Mouse (Mus musculus) monocyte, adult 59 days (primary cell): ENCODE results near the gene Myo18a. TPM values are rescaled to one million over a fixed set of nuclear protein-coding genes. Genes with fewer than 3 reads are reported as not detected.

ENCODE experiments used
- total RNA-seq, 2 experiments: library from RNA; stranded (reverse); gene quantifications; one replicate each; pipeline ENCODE4 v1.2.4; 2023

Myo18a gene
- total RNA-seq = 100 to 1,000 TPM; 125 to 130 TPM

GRCm38 (mm10) chr11:77762783-77763672 is at the start of gene Myo18a:
Gene Myo18a (plus strand): TSS chr11:77763246.

GRCm38 (mm10) chr11:77725183-77725582 is 37.9 kb upstream of the Myo18a start, which contains the start of gene Cryba1:
Gene Cryba1 (minus strand): TSS chr11:77725283.

GRCm38 (mm10) chr11:77787707-77788106 is 24.7 kb downstream of the Myo18a start, which contains the start of gene Gm10277:
Gene Gm10277 (minus strand): TSS chr11:77787747.

GRCm38 (mm10) chr11:77893787-77894718 is 131.0 kb downstream of the Myo18a start, which contains the start of gene Pipox:
Gene Pipox (minus strand): TSS chr11:77894096.

Other genes starting within 250 kb of the Myo18a start
- gene Abhd15, start 248.1 kb upstream of the Myo18a start, total RNA-seq = 10 to 100 TPM; 15.6 to 17.3 TPM
- gene Trp53i13, start 247.3 kb upstream of the Myo18a start, total RNA-seq = 1 to 10 TPM; 4.3 to 4.4 TPM
- under 1 TPM in 1 of 2 experiments, not detected in 1; 0.30 TPM for gene Gm10392, start 244.0 kb upstream of the Myo18a start, total RNA-seq
- 10 to 100 TPM; 49.4 to 50.7 TPM for gene Taok1, start 155.4 kb upstream of the Myo18a start, total RNA-seq
- 100 to 1,000 TPM; 119 to 127 TPM for gene Nufip2, start 77.1 kb upstream of the Myo18a start, total RNA-seq
- gene Cryba1, start 38.0 kb upstream of the Myo18a start, total RNA-seq = not detected
- under 1 TPM; 0.21 to 0.47 TPM for gene Gm10277, start 24.5 kb downstream of the Myo18a start, total RNA-seq
- gene Pipox, start 130.8 kb downstream of the Myo18a start, total RNA-seq = not detected
- not detected for gene Sez6, start 167.6 kb downstream of the Myo18a start, total RNA-seq
- gene Phf12, start 219.5 kb downstream of the Myo18a start, total RNA-seq = 10 to 100 TPM; 91.6 to 97.7 TPM